Mouse (Mus musculus) CD4-positive, CD25-positive, alpha-beta regulatory T cell, adult 4 months (primary cell): ENCODE measurements around the gene Mex3d. TPM values are rescaled to one million over a fixed set of nuclear protein-coding genes. Genes with fewer than 3 reads are reported as not detected.
A peak's percentile ranks its signal among the peaks of the same experiment; 100 is the strongest.

Source experiments
- ATAC-seq: one replicate; pipeline ENCODE4 v1.8.0; 2017
- polyA plus RNA-seq, 2 experiments: library from polyadenylated mRNA; unstranded; fragments of 100-300 nt; shearing (Covaris generic); gene quantifications; one replicate each; pipeline ENCODE4 v1.2.1; 2017

Gene Mex3d
- polyA plus RNA-seq, 2 experiments from 2014 or later: 1.3 TPM; not detected in 1

DNA sequence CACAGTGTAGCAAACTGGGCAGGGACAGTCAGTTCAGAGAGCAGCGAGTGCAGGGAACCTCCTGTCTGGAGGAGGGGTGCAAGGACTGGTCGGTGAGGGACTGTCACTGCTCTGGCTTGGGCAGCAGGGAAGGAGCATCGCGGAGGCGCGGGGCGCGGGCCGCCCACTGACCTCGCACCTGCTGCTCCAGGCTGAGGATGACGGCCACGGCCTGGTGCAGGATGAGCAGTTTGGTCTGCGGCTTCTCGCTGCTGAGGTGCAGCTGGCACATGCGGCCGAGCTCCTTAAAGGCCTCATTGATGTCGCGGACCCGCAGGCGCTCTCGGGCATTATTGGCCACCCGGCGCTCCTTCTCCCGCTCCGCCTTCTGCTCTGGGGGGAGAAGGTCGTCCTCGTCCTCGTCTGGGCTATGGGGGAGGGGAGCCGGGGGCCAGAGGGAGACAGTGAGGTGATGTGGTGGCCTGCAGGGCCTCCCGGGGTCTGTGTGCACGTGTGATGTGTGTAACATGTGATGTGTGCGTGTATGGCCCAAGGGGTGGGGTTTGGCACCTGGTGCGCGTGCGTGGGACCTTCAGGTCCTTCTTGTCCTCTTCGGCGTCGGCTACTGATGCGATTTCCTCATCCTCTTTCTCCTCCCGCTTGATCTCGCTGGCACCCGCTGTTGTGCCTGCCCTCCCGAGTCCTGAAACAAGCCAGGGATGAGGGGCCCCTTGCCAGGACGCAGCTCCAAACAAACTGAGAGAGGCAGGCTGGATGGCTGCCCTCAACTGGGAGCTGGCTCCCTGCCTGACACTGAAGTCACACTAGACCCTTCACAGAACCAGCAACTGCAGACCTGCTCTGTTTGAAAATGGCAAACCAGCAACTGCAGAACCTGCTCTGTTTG lies 25.4 kb upstream of the Mex3d start:
- ATAC-seq: no peak

DNA sequence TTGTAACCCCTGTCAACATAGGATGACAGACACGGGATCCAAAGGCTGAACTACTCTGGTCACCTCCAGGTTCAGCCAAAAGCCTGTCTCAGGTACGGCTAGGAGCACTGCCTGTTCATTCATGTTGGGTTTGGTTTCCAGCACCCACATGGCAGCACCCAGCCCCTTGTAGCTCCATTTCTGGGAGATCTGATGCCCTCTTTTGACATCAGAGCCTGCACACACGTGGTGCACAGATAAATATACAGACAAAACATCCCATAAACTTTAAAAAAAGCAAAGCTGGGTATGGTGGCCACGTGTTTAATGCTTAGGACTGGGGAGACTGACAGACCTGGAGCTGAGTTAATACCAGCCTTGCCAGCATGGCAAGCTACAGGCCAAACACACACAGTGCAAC lies 20.5 kb upstream of the Mex3d start:
- ATAC-seq: no peak

DNA sequence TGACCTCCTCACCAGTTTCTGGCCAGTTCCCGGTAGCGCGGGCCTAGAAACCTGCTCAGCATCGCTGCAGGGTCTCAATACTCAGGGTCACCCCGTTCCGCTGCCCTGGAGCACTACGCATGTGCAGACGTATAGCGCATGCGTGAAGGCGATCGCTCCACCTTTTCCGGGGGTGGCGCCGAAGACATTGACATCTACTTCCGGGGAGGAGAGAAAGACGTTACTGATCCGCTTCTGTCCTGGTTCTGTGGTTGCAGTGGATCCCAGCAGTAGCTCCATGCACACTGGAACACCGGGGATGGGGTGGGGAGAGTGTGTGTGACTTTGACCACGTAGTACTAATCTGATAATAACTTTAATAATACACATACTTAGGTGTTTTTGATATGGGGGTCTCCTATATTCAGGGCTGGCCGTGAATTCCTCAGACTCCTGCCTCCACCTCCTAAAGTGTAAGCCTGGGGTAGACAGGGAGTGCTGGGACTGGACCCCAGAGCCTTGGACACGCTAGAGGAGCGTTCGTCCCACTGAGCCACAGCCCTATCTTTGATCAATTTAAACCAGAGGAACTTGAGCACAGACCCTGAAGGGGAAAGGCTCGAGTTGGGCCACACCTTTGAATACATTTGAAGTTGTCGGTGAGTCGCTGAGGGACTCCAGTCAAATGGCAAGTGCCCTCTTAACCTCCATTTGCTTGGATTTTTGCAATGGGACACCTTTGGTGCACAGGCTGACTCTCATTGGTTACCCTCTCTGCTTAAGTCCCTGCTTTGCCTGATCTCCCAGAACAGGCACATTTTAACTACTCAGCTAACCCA lies 19.4 kb upstream of the Mex3d start, which contains the start of gene Uqcr11:
Gene Uqcr11, minus strand, starts transcription at position 147 of the 818 bp plus-strand sequence.
- ATAC-seq: peak; percentile 91

DNA sequence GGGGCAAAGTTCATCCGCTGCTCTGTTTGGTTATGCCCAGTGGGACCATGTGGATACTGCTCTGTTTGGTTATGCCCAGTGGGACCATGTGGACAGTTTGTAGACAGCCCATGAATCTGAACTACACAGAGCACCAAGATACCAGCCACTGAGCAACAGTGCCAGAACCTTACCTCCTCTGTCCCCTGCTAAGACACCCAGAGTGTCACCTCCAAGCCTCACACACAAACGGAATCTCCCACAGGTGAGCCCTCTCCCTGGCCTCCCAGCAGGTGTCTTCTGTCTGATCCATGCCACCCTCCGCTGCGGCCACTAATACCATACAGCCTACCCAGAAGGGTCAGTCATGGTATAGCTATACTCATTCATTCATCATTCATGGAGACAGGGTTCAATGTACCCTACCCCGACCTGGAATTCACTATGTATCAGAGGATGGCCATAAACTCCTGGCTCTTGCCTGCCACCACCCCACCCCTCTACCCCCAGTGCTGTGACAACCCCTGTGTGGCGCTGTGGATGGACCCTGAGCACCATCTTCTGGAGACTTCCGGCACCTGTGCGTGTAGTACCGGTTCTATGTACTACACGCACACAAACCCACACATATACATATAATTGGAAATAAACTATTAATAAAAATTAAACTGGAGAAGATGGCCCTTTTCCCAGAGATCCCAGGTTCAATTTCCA lies 18.2 kb upstream of the Mex3d start:
- no peak for ATAC-seq

DNA sequence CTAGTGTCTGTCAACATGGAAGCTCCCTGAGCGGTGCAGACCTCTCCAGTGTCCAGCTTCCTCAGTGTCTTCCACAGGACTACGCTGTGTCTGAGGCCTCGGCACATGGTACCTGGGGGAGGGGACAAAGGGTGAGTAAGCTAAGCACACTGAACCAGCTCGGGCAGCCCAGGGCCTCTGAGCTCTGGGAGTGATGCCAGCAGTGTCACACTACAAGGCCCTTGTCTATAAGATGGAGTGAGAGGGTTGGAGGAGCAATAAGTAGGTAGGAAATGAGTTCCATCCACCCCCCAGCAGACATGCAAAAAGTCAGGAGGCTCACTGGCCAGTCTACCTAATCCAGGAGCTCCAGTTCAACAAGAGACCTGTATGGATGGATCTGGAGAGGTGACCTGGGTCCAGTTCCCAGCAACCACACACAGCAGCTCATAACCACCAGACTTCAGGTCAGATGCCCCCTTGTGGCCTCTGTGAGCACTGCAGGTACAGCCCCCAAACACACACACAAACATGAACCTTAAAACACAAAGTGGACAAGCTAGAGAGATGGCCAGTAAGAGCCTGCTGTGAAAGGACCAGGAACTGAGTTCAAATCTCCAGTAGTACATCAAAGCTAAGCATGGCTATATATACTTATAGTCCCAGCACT lies 15.7 kb upstream of the Mex3d start:
- no peak for ATAC-seq

DNA sequence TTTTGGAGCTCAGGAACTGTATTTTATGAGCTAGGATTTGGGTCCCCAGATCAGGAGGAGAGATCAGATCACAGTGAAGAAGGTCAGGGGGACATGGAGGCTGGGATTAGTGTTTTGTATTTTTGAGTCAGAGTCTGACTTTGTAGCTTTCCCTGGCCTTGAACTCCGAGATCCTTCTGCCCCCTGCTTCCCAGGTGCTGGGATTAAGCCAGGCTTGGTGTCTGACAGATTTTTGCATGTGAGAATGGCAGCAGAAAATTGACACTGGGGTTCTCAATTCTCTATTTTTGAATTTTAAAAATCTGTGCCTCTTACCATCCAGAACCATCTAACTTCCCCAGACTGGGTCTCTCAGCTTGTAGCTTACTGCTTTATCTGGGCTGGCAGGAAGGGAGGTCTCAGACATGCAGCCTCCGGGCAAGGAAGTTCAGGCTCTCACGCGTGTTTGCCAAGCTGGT lies 13.3 kb upstream of the Mex3d start:
- ATAC-seq: no peak

DNA sequence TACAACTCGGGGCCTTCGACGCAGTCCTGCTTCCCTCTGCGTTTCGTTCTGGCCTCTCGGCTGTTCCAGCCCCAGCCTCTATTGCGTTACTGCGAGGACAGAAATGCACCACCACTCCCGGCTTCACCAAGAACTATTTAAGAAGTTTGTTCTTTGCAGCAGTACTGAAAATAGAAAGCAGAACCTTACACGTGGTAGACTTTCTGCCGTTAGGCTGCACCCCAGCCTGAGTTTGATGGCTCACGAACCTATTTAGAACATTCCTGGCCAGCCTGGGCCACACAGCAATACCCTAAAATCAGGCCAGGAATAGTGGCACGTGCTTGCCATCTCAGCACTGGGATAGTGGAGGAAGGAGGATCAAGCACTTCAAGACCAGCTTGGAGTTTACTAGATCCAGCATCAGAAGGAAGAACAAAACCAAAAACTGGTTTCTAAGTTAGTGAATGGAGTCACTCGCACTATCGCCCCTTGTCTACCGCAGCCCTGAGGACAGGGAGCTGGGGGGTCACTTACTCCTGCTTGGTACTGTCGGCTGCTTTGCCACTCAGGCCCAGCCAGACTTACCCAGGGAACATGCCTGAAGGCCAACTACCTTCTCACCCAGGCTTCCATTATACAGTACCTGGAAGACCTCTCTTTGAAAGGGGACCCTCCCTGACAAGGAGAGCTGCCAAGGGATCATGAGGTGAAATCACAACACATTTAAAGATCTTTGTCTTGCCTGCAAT lies 12.7 kb upstream of the Mex3d start:
- peak; percentile 1 for ATAC-seq

DNA sequence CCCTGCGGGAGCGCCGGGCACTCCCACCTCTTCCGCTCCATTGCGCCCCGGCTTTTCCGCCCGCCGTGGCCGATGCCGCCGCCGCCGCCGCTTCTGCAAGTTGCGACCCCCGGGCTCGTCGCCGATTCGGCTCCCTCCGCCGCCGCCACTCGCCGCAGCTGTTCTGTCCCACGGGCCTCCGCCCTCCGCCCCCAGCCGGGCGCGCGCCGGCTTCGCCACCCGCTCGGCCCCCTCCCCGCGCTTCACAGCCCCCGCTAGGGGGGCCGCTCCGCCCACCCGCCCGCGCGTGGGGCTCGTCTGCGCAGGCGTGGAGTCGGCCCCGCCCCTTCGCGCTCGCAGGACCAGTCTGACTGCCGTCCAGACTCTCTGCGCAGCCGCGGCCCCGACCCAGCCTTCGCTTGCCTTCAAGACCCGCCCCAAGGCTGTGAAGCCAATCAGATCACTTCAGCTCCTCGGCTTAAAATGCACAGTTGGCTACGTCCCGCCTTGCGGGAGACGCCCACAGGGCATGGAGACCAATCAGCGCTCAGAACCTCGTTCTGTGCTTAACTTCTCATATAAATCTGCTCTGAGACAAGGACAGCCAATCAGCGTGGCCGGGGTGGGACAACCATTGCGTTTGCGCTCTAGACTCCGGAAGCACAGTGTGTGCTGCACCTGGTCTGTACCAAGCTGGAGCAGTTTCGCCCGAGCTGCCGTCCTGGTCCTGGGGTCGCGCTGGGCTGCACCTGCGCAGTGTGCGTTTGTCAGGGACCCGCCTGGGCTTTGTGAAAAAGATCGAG lies 11.9 kb upstream of the Mex3d start, which contains the start of gene Mbd3:
Gene Mbd3, minus strand, starts transcription at position 360 of the 782 bp plus-strand sequence.
- peak; percentile 94 for ATAC-seq

DNA sequence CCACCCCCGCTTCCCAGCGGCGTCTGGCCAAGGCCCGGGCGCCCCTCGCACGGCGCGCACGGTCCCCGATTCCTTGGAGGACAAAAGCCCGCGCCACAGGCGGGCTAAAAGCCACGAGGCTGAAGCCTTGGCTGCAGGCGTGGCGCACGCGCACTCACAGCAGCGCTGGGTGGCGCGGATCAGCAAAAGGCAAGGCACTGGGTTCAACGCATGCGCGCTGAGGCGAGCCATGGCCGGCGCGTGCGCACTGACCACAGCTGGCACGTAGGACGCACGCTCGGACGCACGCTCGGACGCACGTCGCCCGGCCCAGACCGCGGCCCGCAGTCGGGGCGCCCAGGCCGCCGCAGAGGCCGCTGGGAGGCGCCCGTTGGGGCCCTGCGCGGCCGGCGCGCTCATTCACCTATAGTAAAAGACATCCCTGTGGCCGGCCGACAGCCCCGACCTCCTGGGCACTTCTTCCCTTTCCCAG lies 11.3 kb upstream of the Mex3d start:
- ATAC-seq: peak; percentile 33

DNA sequence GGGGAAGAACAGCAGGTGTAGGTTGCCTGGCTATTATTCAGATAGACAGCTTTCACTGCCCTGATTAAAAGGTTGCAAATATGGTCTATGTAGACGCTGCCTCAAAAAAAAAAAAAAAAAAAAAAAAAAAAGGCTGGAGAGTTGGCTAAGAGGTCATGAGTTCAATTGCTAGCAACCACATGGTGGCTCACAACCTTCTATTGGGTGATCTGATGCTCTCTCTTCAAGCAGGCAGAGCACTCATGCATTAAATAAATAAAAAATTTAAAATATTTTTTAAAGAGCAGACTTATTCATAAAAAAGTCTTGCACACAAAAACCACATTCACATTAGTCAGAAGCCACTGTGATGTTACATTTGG lies 10.7 kb upstream of the Mex3d start:
- no peak for ATAC-seq

DNA sequence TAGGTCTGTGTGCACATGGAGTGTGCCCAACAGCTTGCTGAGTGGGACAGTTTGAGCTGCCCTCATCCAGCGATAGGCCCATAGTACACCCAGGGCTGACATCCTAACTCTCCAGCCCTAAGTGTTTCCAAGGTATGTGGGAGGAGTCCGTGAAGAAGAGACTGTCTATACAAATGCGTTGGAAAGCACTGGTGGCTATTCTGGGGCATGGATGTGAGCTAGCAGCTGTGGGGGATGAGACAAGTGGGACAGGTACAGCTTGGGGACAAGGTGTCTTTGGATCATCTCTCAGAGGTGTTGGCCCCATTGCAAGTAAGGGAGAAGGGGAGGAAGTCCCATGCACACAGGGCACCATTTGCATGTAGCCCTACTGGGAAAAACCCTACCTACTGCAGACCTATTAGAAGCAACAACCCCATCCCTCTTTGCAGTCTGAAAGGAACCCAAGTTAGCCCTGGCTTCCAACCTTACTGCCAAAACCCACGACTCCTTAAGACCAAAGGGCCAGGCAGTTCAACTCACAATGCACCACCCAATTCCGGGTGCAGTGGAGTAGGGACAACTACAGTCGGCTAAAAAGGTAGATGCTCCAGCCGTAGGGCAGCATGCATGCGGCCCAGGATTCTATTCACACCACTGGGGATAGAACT lies 10.2 kb upstream of the Mex3d start:
- no peak for ATAC-seq

DNA sequence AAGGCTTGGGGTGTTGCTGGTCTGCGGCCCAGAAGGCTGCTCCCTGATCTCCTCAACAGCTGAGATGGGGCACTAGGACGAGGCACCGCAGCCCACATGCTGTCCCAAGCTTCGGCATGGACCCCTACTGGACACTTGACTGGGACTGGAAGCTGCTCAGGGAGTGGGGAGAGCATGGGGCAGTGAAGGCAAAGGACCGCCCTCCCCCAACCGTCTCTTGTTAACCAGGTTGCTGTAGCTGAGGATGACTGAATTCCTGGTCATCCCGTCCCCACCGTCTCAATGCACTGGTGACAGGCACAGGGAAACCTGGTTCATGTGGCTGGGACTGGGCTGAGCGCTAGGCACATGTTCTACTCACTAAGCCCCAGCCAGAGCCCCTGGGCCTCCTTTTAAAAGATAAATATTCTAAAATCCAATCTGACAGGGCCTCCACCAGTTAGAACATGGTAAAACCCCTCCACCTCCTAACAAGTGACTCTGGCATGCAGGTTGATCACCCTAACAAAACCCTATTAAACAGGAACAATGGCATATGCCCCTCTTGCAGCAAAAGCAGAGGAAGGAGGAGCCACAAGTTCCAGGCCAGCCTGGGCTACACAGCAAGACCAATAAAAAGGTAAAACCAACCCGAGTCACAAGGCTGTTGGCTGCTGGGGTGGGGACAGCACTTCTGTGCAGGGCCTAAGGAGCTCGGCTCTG lies 9.5 kb upstream of the Mex3d start:
- no peak for ATAC-seq

DNA sequence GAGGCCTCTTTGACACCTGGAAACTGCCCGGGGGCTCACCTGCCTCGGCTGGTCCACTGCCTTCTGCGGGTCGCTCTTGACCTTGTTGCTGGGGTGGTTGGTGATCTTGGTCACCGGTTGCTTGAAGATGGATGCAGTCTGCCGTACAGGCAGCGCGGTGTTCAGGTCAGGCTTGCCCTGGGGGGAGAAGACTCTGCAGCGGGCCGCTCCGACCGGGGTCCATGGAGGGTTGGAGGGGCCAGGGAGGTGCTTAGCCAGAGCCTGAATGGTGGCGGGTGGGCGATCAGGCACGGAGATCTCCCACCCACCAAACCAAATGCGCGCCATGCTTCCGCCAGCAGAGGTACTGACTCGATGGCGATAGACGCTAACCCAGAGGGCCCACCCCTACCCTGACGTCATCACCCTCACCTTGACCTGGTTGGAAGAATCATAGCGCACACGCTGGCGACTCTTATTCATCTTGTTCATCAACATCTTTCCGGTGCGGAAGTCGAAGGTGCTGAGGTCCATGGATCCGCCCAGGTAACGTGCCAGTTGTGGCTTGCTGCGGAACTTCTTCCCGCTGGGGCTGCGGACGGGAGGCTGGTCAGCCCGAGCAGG lies 7.7 kb upstream of the Mex3d start:
- no peak for ATAC-seq

DNA sequence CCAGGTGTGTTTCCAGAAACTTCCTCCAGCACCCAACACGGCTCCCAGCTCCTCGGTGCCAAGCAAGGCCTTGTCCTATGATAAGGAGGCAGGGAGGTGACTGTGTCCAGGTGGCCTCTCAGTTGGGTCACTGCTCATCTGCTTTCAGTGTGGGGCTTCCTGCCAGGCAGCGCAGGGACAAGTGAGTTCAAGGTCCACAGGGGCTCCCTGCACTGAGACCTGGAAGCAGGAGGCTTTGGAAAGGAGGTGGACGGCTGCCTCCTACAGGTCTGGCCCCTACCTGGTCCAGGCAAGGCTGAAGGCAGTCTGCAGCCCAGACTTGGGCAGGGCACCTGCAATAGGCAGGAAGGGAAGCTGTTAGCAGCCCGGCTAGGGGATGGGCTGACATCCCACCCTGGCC lies 5.2 kb upstream of the Mex3d start:
- ATAC-seq: no peak

DNA sequence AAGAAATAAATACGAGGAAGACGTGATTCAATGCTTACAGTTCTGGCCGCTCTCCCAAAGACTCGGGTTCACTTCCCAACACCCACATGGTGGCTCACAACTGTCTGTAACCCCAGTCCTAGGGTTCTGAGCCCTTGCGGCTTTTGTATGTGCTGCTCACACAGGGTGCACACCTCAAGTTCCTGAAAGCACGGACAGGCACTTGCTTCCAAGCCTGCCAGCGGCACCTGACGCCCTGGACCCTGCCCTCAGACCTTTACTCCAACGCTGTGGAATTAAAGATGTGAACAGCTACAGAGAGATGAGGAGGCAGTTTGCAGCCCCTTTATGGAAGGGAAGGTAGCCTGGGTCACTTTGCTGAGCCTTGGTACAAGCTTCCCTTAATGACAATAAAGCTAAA lies 3.2 kb upstream of the Mex3d start:
- no peak for ATAC-seq

DNA sequence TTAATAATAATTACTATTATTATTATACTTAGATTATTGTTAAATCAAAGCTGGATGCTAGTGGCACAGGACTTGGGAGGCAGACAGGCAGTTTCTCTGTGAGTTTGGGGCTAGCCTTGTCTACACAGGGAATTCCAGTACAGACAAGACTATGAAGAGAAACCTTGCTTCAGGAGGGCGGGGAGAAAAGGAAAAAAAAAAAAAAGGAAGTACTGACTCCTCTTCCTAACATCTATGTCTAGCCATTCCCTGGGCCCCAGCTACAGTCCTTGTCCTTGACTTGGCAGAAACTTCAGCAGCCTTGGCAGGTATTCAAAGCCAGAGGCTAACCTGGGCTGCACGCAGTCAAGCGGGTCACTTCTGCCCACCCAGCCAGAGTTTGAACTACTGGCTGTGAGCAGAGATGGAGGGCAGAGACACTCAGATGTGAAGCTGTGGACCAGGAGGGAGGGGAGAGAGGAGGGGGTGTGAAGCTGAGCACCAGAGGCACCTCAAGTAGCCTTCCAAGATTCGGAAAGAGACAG lies 1.8 kb upstream of the Mex3d start:
- no peak for ATAC-seq

DNA sequence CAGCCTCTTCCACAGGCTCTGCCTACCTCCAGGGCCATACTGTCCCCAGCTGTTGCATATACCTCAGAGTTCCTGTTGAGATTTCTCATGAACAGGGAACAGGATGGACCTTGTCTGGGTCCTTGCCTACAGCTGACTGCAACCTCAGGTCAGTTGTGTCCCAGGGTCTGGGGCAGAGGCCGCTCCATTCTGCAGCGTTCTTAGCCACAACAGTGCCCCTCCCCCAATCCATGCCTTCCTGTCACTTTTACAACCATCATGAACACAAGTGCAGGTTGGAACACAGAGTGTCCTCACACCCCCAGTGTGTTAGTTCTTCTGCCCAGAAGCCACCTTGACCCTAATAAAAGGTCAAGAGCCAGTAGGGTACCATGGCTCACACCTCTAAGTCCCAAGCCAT lies 1.3 kb upstream of the Mex3d start:
- ATAC-seq: no peak

DNA sequence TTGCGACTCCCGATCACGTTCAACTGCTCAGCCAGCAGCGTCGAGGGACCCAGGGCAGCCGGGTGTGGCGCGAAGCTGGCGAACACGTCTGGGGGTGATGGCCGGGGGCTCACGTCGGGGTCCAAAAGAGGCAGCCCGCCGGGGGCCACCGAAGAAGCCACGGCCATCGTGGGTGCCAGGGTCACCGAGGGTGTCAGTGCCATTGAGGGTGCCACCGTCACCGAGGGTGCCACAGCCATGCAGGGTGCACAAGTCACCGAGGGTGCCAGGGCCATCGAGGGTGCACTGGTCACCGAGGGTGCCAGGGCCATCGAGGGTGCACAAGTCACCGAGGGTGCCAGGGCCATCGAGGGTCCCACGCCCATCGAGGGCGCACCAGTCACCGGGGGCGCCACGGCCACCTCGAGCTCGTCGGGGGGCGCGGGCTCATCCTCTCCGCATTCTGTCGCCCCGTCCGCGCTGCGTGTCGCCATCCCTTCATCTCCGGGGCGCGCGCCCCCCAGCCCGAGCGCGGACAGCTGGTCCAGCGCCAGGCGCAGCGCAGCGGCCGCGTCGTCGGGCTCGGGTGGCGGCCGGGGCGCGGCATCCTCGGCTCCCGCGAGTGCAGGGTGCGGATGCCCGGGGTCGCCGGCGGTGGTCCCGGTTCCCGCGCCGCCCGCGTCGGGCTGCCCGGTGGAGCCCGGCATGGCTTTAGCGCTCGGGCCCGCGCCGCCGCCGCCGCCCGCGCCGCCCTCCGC lies 556 bp downstream of the Mex3d start:
- ATAC-seq: no peak
